ENCODE assay signal across 25 mouse cellular contexts in the genomic region with DNA sequence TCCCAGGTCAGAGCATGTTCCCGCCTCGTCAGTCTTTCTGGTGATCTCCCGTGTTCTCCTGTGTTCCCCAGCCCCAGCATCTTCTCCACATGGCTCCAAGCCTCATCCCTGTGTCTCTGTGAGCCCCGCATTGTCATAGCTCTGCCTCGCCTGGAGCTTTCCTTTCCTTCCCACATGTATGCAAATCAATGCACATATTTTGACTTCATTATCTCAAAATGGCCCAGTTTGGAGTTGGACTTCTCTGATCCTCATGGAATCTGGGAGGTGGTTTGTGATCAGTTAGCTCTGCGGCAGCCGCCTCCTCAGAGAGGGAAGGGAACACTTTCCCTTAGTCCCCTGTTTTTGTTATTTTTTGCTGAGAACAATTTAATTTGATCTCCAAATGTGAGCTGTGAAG.
A peak's percentile ranks its signal among the peaks of the same experiment; 100 is the strongest.
DNase-seq lines count a peak whose midpoint lies in the region; ATAC-seq and TF ChIP-seq lines count a peak whose summit lies in the region.
"Had no signal": no experiment of that assay in that cellular context is flagged by ENCODE, and none has a peak within 500 bp of the region (broad histone marks: within the 10 kb centered on the region; RNA-seq: fewer than 3 reads in every experiment).

No protein-coding gene starts in this region.

- no peak for TF ChIP-seq CTCF in stomach, postnatal 0 days (IDR thresholded peaks at IDR 0.05; ENCODE audit: low read depth)

- ATAC-seq in stomach, postnatal 0 days (ENCODE audit: low FRiP score, low TSS enrichment), result no peak
- ATAC-seq in forebrain, embryonic 11.5 days (replicated peaks; ENCODE audit: low FRiP score), result no peak
- ATAC-seq: hindbrain, embryonic 16.5 days; intestine, embryonic 15.5 days; liver, postnatal 0 days; lung, postnatal 0 days had no signal

- no peak overlapping the region for H3K27ac ChIP-seq in stomach, postnatal 0 days (replicated peaks)
- no peak overlapping the region for H3K27ac ChIP-seq in forebrain, embryonic 11.5 days (ENCODE audit: low read depth, low read length)
- H3K27ac ChIP-seq: hindbrain, embryonic 10.5 days; intestine, embryonic 15.5 days; limb, embryonic 12.5 days had no signal

- 88% methylated on average over 7 of the region's 7 CpGs for WGBS in stomach, postnatal 0 days
- WGBS in forebrain, embryonic 11.5 days, result 90% methylated on average over 7 of the region's 7 CpGs

- TF ChIP-seq EP300 in stomach, postnatal 0 days (optimal IDR thresholded peaks at IDR 0.05), result no peak

- H3K4me3 ChIP-seq in stomach, postnatal 0 days (ENCODE audit: low read depth, low read length), result no peak overlapping the region
- H3K4me3 ChIP-seq in forebrain, embryonic 11.5 days (ENCODE audit: low read depth, low read length), result no peak overlapping the region
- H3K4me3 ChIP-seq: heart, embryonic 12.5 days; hindbrain, embryonic 10.5 days; intestine, embryonic 15.5 days; limb, embryonic 12.5 days had no signal

- no peaks in the 10 kb centered on the region for H3K27me3 ChIP-seq in stomach, postnatal 0 days (ENCODE audit: control insufficient read depth, insufficient read depth, low read length)
- no peaks in the 10 kb centered on the region for H3K27me3 ChIP-seq in forebrain, embryonic 11.5 days (ENCODE audit: control insufficient read depth, insufficient read depth, low read length)
- H3K27me3 ChIP-seq: heart, embryonic 12.5 days; intestine, embryonic 15.5 days had no signal

- H3K4me2 ChIP-seq in stomach, postnatal 0 days (replicated peaks; ENCODE audit: low read depth), result no peak overlapping the region
- H3K4me2 ChIP-seq in forebrain, embryonic 11.5 days (ENCODE audit: low read depth, low read length, severe bottlenecking), result no peak overlapping the region
- H3K4me2 ChIP-seq: heart, embryonic 12.5 days; intestine, embryonic 15.5 days; limb, embryonic 12.5 days; liver, embryonic 11.5 days; midbrain, embryonic 11.5 days had no signal

- H3K4me1 ChIP-seq in stomach, postnatal 0 days (replicated peaks; ENCODE audit: control insufficient read depth, insufficient read depth), result no peaks in the 10 kb centered on the region
- H3K4me1 ChIP-seq in forebrain, embryonic 11.5 days (replicated peaks; ENCODE audit: control insufficient read depth, insufficient read depth, low read length), result no peaks in the 10 kb centered on the region
- H3K4me1 ChIP-seq: heart, embryonic 12.5 days; intestine, embryonic 15.5 days had no signal

- intact Hi-C loops in left cerebral cortex, postnatal 14 days (cut with DNase I), result no loop called here

- no peak overlapping the region for H3K9ac ChIP-seq in stomach, postnatal 0 days (ENCODE audit: low read length)
- no peak overlapping the region for H3K9ac ChIP-seq in forebrain, embryonic 11.5 days (ENCODE audit: low read length)
- H3K9ac ChIP-seq: heart, embryonic 12.5 days; intestine, embryonic 15.5 days; limb, embryonic 12.5 days; liver, postnatal 0 days had no signal

- H3K36me3 ChIP-seq in stomach, postnatal 0 days (ENCODE audit: control insufficient read depth, insufficient read depth, low read length), result no peaks in the 10 kb centered on the region
- H3K36me3 ChIP-seq in forebrain, embryonic 11.5 days (ENCODE audit: control insufficient read depth, insufficient read depth, low read length), result no peaks in the 10 kb centered on the region
- H3K36me3 ChIP-seq: heart, embryonic 12.5 days; intestine, embryonic 15.5 days; limb, embryonic 12.5 days had no signal

- no peaks in the 10 kb centered on the region for H3K9me3 ChIP-seq in stomach, postnatal 0 days (ENCODE audit: control insufficient read depth, low read length)
- no peaks in the 10 kb centered on the region for H3K9me3 ChIP-seq in forebrain, embryonic 11.5 days (ENCODE audit: control insufficient read depth, low read length)
- H3K9me3 ChIP-seq: heart, embryonic 12.5 days; hindbrain, embryonic 10.5 days; intestine, embryonic 15.5 days had no signal

- peak; percentile 72 for DNase-seq in right cerebral cortex, adult 18-20 months
- DNase-seq in right cerebral cortex, postnatal 4 days, result no peak
- DNase-seq in layer of hippocampus, adult 8-10 months (ENCODE audit: low spot score in 2 of 2), result peak; percentile 29 to 40
- DNase-seq in left cerebral cortex, postnatal 14 days (ENCODE audit: low spot score in 2 of 2), result peak; percentile 49 to 61
- no peak for DNase-seq in lung, postnatal 36 days
- no peak for DNase-seq in stomach, postnatal 0 days (ENCODE audit: low spot score)
- no peak for DNase-seq in forebrain, embryonic 11.5 days (ENCODE audit: low spot score)
- DNase-seq: adrenal gland, postnatal 10 days; cerebellum, adult 8-10 months; gastrocnemius, postnatal 14 days; heart, adult 18-20 months; heart, postnatal 10 days; kidney, adult 9 months; kidney, postnatal 14 days; liver, postnatal 0 days; thymus, adult 18-20 months; thymus, postnatal 4 days had no signal

Comparison
In these comparisons a context has a peak if more than half of its experiments do, and no peak if none do; other contexts are left out.
1. DNase-seq: peak in right cerebral cortex, adult 18-20 months (single experiment), layer of hippocampus, adult 8-10 months (2 of 2) and left cerebral cortex, postnatal 14 days (2 of 2); none in right cerebral cortex, postnatal 4 days (single experiment), lung, postnatal 36 days (single experiment), stomach, postnatal 0 days (single experiment) and forebrain, embryonic 11.5 days (single experiment).